Mouse (Mus musculus): ENCODE data around the gene Pik3cg. TPM values are rescaled to one million over a fixed set of nuclear protein-coding genes. Genes with fewer than 3 reads are reported as not detected.
"Not testable (repeated sequence)": the region's sequence is repeated elsewhere in the genome, so short reads cannot be mapped to it uniquely, and the experiment has no call there.

The Pik3cg gene
- polyA plus RNA-seq (2014; fragmentation: Nextera tagmentation; extraction: Ambion mirVana) = 1.3 and 1.4 TPM in 2 replicates

GRCm38 (mm10) chr12:32207948-32208891, at the start of gene Pik3cg:
TSS of gene Pik3cg (minus strand) at chr12:32208659.
- ATAC-seq (replicated peaks; ENCODE audit: low FRiP score) (no peak), DNase-seq (ENCODE audit: low spot score) (no peak)
- H3K27ac ChIP-seq (ENCODE audit: low read depth, low read length) = no peak within 1 kb of the TSS
- no peak within 1 kb of the TSS for H3K4me3 ChIP-seq (ENCODE audit: low read depth, low read length)
- H3K27me3 ChIP-seq (ENCODE audit: control insufficient read depth, insufficient read depth, low read length) = no peaks in the 10 kb centered on the region
- H3K9ac ChIP-seq (ENCODE audit: low read length) = no peak within 1 kb of the TSS
- no peak within 1 kb of the TSS for H3K4me2 ChIP-seq (ENCODE audit: low read depth, low read length, severe bottlenecking)
- no peaks in the 10 kb centered on the region for H3K4me1 ChIP-seq (replicated peaks; ENCODE audit: control insufficient read depth, insufficient read depth, low read length)
- no peaks in the 10 kb centered on the region for H3K9me3 ChIP-seq (ENCODE audit: control insufficient read depth, low read length)
- WGBS = 72% methylated on average over 22 of the region's 22 CpGs
- H3K36me3 ChIP-seq (ENCODE audit: control insufficient read depth, insufficient read depth, low read length) = no peaks in the 10 kb centered on the region

DNA sequence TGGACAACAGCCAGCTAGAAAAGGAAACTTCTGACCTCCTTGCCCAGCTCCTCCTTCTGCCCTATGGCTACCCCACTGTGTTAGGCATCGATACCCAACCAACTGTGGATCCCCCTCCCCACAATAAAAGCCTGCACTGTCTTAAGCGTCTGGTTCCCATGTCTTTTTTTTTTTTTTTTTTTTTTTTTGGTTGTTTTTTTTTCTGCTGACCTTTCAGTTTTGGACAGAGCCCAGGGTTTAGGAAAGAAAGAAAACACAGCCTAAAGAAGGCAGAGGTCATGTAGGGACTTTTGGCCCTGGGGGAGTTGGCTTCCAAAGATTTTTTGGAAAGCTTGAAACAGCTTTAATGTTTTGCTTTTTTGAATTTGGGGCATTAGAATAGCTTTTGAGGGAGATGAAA, 40.0 kb upstream of the Pik3cg start:
- H3K4me2 ChIP-seq (ENCODE audit: low read depth, low read length, severe bottlenecking) = no peak overlapping the region
- no peak for ATAC-seq (replicated peaks; ENCODE audit: low FRiP score)
- H3K36me3 ChIP-seq (ENCODE audit: control insufficient read depth, insufficient read depth, low read length) = no peaks in the 10 kb centered on the region
- WGBS = 64% methylated on average over 2 of the region's 2 CpGs
- no peak overlapping the region for H3K27ac ChIP-seq (ENCODE audit: low read depth, low read length)
- H3K4me1 ChIP-seq (replicated peaks; ENCODE audit: control insufficient read depth, insufficient read depth, low read length) = no peaks in the 10 kb centered on the region
- no peaks in the 10 kb centered on the region for H3K9me3 ChIP-seq (ENCODE audit: control insufficient read depth, low read length)
- no peaks in the 10 kb centered on the region for H3K27me3 ChIP-seq (ENCODE audit: control insufficient read depth, insufficient read depth, low read length)
- no peak for DNase-seq (ENCODE audit: low spot score)
- no peak overlapping the region for H3K9ac ChIP-seq (ENCODE audit: low read length)
- no peak overlapping the region for H3K4me3 ChIP-seq (ENCODE audit: low read depth, low read length)

DNA sequence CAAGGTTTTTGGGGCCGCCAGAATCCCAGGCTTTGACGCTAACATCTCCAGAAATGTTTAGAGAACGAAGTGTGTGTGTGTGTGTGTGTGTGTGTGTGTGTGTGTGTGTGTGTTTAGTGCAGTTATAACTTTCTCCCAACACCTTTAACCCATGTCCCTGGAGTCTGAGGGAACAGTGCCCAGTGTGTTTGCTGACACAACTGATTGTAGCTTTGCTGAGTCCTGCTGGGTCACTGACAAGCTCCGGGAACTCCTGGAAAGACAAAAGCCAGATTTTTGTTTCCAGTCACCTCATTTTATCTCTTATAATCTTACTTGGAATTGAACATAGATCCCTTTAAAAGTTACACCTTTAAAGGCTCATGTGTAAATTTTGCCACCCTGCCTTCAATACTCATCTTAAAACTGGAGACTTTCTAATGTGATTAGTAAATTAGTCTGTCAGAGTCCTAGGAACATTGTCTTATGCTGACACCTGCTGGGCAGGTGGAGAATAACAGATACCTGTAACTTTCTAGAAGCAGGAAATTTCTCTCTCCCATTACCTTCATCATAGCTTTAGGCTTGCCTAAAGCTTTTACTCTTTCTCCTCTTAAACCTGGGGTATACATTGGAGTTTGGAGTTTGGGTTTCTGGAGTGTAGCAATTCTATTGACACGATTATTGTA, 37.2 kb upstream of the Pik3cg start:
- H3K4me3 ChIP-seq (ENCODE audit: low read depth, low read length) = no peak overlapping the region
- no peaks in the 10 kb centered on the region for H3K36me3 ChIP-seq (ENCODE audit: control insufficient read depth, insufficient read depth, low read length)
- H3K4me1 ChIP-seq (replicated peaks; ENCODE audit: control insufficient read depth, insufficient read depth, low read length) = no peaks in the 10 kb centered on the region
- H3K9ac ChIP-seq (ENCODE audit: low read length) = no peak overlapping the region
- H3K27ac ChIP-seq (ENCODE audit: low read depth, low read length) = no peak overlapping the region
- WGBS = 68% methylated on average over 5 of the region's 5 CpGs
- ATAC-seq (replicated peaks; ENCODE audit: low FRiP score) (no peak), DNase-seq (ENCODE audit: low spot score) (no peak)
- H3K9me3 ChIP-seq (ENCODE audit: control insufficient read depth, low read length) = no peaks in the 10 kb centered on the region
- no peaks in the 10 kb centered on the region for H3K27me3 ChIP-seq (ENCODE audit: control insufficient read depth, insufficient read depth, low read length)
- H3K4me2 ChIP-seq (ENCODE audit: low read depth, low read length, severe bottlenecking) = no peak overlapping the region

DNA sequence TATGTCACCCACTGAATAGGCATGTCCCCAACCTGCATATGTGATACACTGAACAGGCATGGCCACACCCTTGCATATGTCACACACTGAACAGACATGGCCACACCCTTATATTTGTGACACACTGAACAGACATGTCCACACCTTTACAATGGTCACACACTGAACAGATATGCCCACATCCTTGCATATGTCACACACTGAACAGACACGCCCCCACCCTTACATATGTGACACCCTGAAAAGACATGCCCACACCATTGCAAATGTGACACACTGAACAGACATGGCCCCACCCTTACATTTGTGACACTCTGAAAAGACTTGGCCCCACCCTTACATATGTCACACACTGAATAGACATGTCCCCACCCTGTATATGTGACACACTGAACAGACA, 35.1 kb upstream of the Pik3cg start:
- Histone ChIP-seq H3K4me1 (replicated peaks; ENCODE audit: control insufficient read depth, insufficient read depth, low read length) (no peaks in the 10 kb centered on the region), H3K9ac (ENCODE audit: low read length) (no peak overlapping the region), H3K27ac (ENCODE audit: low read depth, low read length) (no peak overlapping the region), H3K4me2 (ENCODE audit: low read depth, low read length, severe bottlenecking) (no peak overlapping the region), H3K4me3 (ENCODE audit: low read depth, low read length) (no peak overlapping the region), H3K9me3 (ENCODE audit: control insufficient read depth, low read length) (no peaks in the 10 kb centered on the region), H3K36me3 (ENCODE audit: control insufficient read depth, insufficient read depth, low read length) (no peaks in the 10 kb centered on the region), H3K27me3 (ENCODE audit: control insufficient read depth, insufficient read depth, low read length) (no peaks in the 10 kb centered on the region)
- 77% methylated on average over 1 of the region's 1 CpGs for WGBS
- ATAC-seq (replicated peaks; ENCODE audit: low FRiP score) = no peak
- DNase-seq (ENCODE audit: low spot score) = no peak

DNA sequence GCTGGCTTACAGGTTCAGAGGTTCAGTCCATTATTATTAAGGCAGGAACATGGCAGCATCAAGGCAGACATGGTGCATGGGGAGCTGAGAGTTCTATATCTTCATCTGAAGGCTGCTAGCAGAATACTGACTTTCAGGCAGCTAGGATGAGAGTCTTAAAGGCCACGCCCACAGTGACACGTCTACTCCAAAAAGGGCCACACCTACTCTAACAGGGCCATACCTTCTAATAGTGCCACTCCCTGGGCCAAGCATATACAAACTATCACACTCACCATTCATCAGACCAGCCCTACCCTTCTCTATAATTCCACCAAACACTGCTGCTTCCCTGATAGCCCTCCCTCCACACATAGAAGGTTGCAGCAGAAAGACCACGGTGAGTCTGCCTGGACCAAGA, 30.7 kb upstream of the Pik3cg start:
- DNase-seq (ENCODE audit: low spot score); H3K4me1 ChIP-seq (replicated peaks; ENCODE audit: control insufficient read depth, insufficient read depth, low read length); H3K27ac ChIP-seq (ENCODE audit: low read depth, low read length); H3K27me3 ChIP-seq (ENCODE audit: control insufficient read depth, insufficient read depth, low read length); H3K9me3 ChIP-seq (ENCODE audit: control insufficient read depth, low read length); H3K4me2 ChIP-seq (ENCODE audit: low read depth, low read length, severe bottlenecking); ATAC-seq (replicated peaks; ENCODE audit: low FRiP score); H3K36me3 ChIP-seq (ENCODE audit: control insufficient read depth, insufficient read depth, low read length); H3K9ac ChIP-seq (ENCODE audit: low read length); H3K4me3 ChIP-seq (ENCODE audit: low read depth, low read length): not testable (repeated sequence)
- WGBS = 83% methylated on average over 3 of the region's 3 CpGs

GRCm38 (mm10) chr12:32238433-32238832, 30.0 kb upstream of the Pik3cg start:
- Histone ChIP-seq H3K4me2 (ENCODE audit: low read depth, low read length, severe bottlenecking) (no peak overlapping the region), H3K9me3 (ENCODE audit: control insufficient read depth, low read length) (no peaks in the 10 kb centered on the region), H3K4me1 (replicated peaks; ENCODE audit: control insufficient read depth, insufficient read depth, low read length) (no peaks in the 10 kb centered on the region), H3K9ac (ENCODE audit: low read length) (no peak overlapping the region), H3K27ac (ENCODE audit: low read depth, low read length) (no peak overlapping the region), H3K27me3 (ENCODE audit: control insufficient read depth, insufficient read depth, low read length) (no peaks in the 10 kb centered on the region), H3K4me3 (ENCODE audit: low read depth, low read length) (no peak overlapping the region), H3K36me3 (ENCODE audit: control insufficient read depth, insufficient read depth, low read length) (no peaks in the 10 kb centered on the region)
- WGBS = 75% methylated on average over 5 of the region's 5 CpGs
- DNase-seq (ENCODE audit: low spot score) (no peak), ATAC-seq (replicated peaks; ENCODE audit: low FRiP score) (no peak)

DNA sequence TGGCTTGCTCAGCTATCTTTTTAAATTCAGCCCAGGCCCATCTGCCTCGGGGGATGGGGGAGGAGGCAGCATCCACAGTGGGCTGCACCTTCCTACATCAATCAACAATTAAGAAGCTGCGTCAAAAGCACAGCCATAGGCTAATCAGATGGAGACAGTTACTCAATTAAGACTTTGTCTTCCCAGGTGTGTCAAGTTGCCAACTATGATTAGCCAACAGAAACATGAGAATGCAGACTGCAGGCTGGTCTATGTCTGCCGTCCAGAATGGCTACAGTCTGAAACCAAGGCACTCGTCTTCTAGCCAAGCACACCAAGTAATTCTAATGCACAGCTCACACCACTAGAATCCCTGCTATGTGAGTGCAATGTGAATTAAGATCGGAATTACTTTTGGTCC, 29.4 kb upstream of the Pik3cg start:
- Histone ChIP-seq H3K36me3 (ENCODE audit: control insufficient read depth, insufficient read depth, low read length) (no peaks in the 10 kb centered on the region), H3K4me1 (replicated peaks; ENCODE audit: control insufficient read depth, insufficient read depth, low read length) (no peaks in the 10 kb centered on the region), H3K4me2 (ENCODE audit: low read depth, low read length, severe bottlenecking) (no peak overlapping the region), H3K9ac (ENCODE audit: low read length) (no peak overlapping the region), H3K27me3 (ENCODE audit: control insufficient read depth, insufficient read depth, low read length) (no peaks in the 10 kb centered on the region), H3K9me3 (ENCODE audit: control insufficient read depth, low read length) (no peaks in the 10 kb centered on the region), H3K27ac (ENCODE audit: low read depth, low read length) (no peak overlapping the region), H3K4me3 (ENCODE audit: low read depth, low read length) (no peak overlapping the region)
- DNase-seq (ENCODE audit: low spot score) (no peak), ATAC-seq (replicated peaks; ENCODE audit: low FRiP score) (no peak)
- WGBS = 66% methylated on average over 5 of the region's 5 CpGs

DNA sequence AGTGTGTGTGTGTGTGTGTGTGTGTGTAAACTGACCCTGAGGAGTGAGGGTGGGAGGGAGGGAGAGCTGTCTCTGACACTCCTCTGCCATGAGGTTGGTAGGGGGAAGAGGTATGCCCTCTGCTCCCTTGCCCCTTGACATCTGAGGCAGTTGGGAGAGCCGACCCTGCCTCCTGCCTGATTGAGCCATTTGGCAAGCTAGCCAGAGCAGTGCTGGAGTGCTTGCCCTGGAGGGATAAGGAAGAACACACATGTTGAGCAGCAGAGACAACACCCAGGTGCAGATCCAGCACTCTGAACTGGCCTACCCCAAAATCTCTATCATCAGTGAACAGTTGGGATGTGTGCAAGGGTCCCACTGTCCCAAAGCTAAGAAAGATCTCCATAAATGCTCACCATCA, 28.7 kb upstream of the Pik3cg start:
- H3K4me1 ChIP-seq (replicated peaks; ENCODE audit: control insufficient read depth, insufficient read depth, low read length) = no peaks in the 10 kb centered on the region
- H3K4me2 ChIP-seq (ENCODE audit: low read depth, low read length, severe bottlenecking) = no peak overlapping the region
- ATAC-seq (replicated peaks; ENCODE audit: low FRiP score) (no peak), DNase-seq (ENCODE audit: low spot score) (no peak)
- no peak overlapping the region for H3K4me3 ChIP-seq (ENCODE audit: low read depth, low read length)
- H3K9me3 ChIP-seq (ENCODE audit: control insufficient read depth, low read length) = no peaks in the 10 kb centered on the region
- no peak overlapping the region for H3K9ac ChIP-seq (ENCODE audit: low read length)
- H3K27ac ChIP-seq (ENCODE audit: low read depth, low read length) = no peak overlapping the region
- no peaks in the 10 kb centered on the region for H3K36me3 ChIP-seq (ENCODE audit: control insufficient read depth, insufficient read depth, low read length)
- no peaks in the 10 kb centered on the region for H3K27me3 ChIP-seq (ENCODE audit: control insufficient read depth, insufficient read depth, low read length)
- WGBS = 53% methylated on average over 1 of the region's 1 CpGs
